Mouse (Mus musculus) liver, postnatal 0 days (tissue): ENCODE data around the gene Fxyd7. TPM values are rescaled to one million over a fixed set of nuclear protein-coding genes. Genes with fewer than 3 reads are reported as not detected.

Experiments used
- ATAC-seq: fragments of 200-750 bp; cut with Nextera tagmentation; 2 replicates; pipeline ENCODE4 v1.8.0; 2017; ENCODE audit warnings: mild to moderate bottlenecking, moderate library complexity
- DNase-seq: peaks from one replicate; pipeline ENCODE4 v3.0.0-alpha.2; 2016
- H3K27ac ChIP-seq: fragments of 300-500 bp; sonication (generic); 2 replicates; pipeline ENCODE4 v1.5.1; 2014; ENCODE audit warnings: antibody characterized with exemption, moderate library complexity, mild to moderate bottlenecking, low read depth
- H3K27me3 ChIP-seq: fragments of 300-500 bp; sonication (generic); 2 replicates; pipeline ENCODE4 v1.6.1; 2014; ENCODE audit warnings: low read length, control low read depth, mixed read lengths; ENCODE audit not compliant: insufficient read depth
- H3K36me3 ChIP-seq: fragments of 300-500 bp; sonication (generic); replicated peaks from 2 replicates; pipeline ENCODE4 v1.6.1; 2014; ENCODE audit warnings: mild to moderate bottlenecking, control low read depth, low read length, moderate library complexity, mixed read lengths; ENCODE audit not compliant: insufficient read depth
- H3K4me1 ChIP-seq: fragments of 300-500 bp; sonication (generic); 2 replicates; pipeline ENCODE4 v1.6.1; 2014; ENCODE audit warnings: antibody characterized with exemption, mild to moderate bottlenecking, control low read depth; ENCODE audit not compliant: insufficient read depth
- H3K4me2 ChIP-seq: fragments of 300-500 bp; sonication (generic); 2 replicates; pipeline ENCODE4 v1.6.1; 2014; ENCODE audit warnings: low read depth, mild to moderate bottlenecking, low read length, moderate library complexity, mixed read lengths
- H3K4me3 ChIP-seq: fragments of 300-500 bp; sonication (generic); 2 replicates; pipeline ENCODE4 v1.5.1; 2014; ENCODE audit warnings: low read depth, low read length
- H3K9ac ChIP-seq: fragments of 300-500 bp; sonication (generic); replicated peaks from 2 replicates; pipeline ENCODE4 v1.6.1; 2014; ENCODE audit warnings: mild to moderate bottlenecking, moderate library complexity
- H3K9me3 ChIP-seq: fragments of 300-500 bp; sonication (generic); 2 replicates; pipeline ENCODE4 v1.6.1; 2016; ENCODE audit warnings: mild to moderate bottlenecking, control low read depth, low read length, mixed read lengths
- CTCF ChIP-seq: sonication (generic); IDR thresholded peaks from 2 replicates; pipeline ENCODE4 v1.5.1; 2016; ENCODE audit warnings: antibody characterized with exemption, low read depth
- EP300 ChIP-seq: IDR thresholded peaks from 2 replicates; pipeline ENCODE4 v1.6.1; 2016; ENCODE audit warnings: antibody characterized with exemption, low read depth, mild to moderate bottlenecking
- WGBS: fragments of 180-500 bp; shearing (Covaris S2); extraction: QIAGEN DNeasy Blood & Tissue Kit; methylation state at CpG from one replicate; pipeline ENCODE4 v1.1.7; 2014; ENCODE audit not compliant: insufficient replicate concordance; 5-methylcytosine and 5-hydroxymethylcytosine counted together
- polyA plus RNA-seq: library from polyadenylated mRNA; unstranded; fragments of >200 nt; fragmentation: Nextera tagmentation; extraction: Ambion mirVana; gene quantifications from 2 replicates; pipeline ENCODE4 v1.2.1, GENCODE M21; 2015

Fxyd7 gene
- 0.16 TPM in 1 of 2 replicates, not detected in the other for polyA plus RNA-seq

GRCm38 (mm10) chr7:31051321-31052021 lies at the start of gene Fxyd7:
Fxyd7 (minus strand) TSS chr7:31051467.
- H3K4me2 ChIP-seq: 0 out of 2 replicates have a peak within 1 kb of the TSS, but pooled peaks have one; percentile 9
- H3K27ac ChIP-seq: no peak within 1 kb of the TSS
- no peaks in the 10 kb centered on the region for H3K36me3 ChIP-seq
- TF ChIP-seq EP300 (no peak), CTCF (no peak; the same call in 1 of the 2 replicates)
- WGBS: 12% methylated on average over 20 of the region's 28 CpGs
- no peak for ATAC-seq
- no peak for DNase-seq
- no peaks in the 10 kb centered on the region for H3K9me3 ChIP-seq
- H3K4me3 ChIP-seq: no peak within 1 kb of the TSS
- H3K4me1 ChIP-seq: peaks cover 9% of the 10 kb centered on the region
- no peak within 1 kb of the TSS for H3K9ac ChIP-seq
- peaks cover 43% of the 10 kb centered on the region for H3K27me3 ChIP-seq

GRCm38 (mm10) chr7:31100786-31101185 lies 49.5 kb upstream of the Fxyd7 start:
- Histone ChIP-seq H3K4me2 (no peak overlapping the region), H3K27ac (no peak overlapping the region), H3K36me3 (peaks cover 3% of the 10 kb centered on the region; the same call in 1 of the 2 replicates), H3K4me1 (0 out of 2 replicates have a peak, but pooled peaks cover 2% of the 10 kb centered on the region), H3K4me3 (no peak overlapping the region), H3K9ac (no peak overlapping the region), H3K27me3 (no peaks in the 10 kb centered on the region), H3K9me3 (no peaks in the 10 kb centered on the region)
- WGBS: 64% methylated on average over 14 of the region's 14 CpGs
- TF ChIP-seq CTCF (no peak), EP300 (no peak)
- DNase-seq: no peak
- ATAC-seq: no peak

DNA sequence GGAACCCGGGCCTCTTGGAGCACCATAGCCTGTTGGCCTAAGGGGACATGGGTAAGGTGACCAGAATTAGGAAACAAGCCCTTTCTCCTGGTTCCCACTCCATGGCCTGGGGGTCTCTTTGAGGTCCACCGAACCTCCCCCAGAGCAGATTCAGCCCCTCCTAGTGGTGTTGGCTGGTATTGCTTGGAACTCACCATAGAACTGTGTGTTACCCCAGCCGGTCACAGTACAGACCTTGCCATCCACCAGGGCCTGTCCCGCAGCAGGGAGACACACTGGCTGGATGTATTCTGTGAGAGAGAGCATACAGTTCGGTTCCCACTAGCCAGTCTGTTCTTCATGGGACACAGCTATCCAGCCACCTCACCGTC lies 48.3 kb upstream of the Fxyd7 start:
- WGBS: 81% methylated on average over 6 of the region's 6 CpGs
- Histone ChIP-seq H3K27ac (no peak overlapping the region), H3K9ac (no peak overlapping the region), H3K4me2 (no peak overlapping the region), H3K27me3 (no peaks in the 10 kb centered on the region), H3K9me3 (no peaks in the 10 kb centered on the region), H3K36me3 (0 out of 2 replicates have a peak, but pooled peaks cover 3% of the 10 kb centered on the region), H3K4me1 (0 out of 2 replicates have a peak, but pooled peaks cover 2% of the 10 kb centered on the region), H3K4me3 (no peak overlapping the region)
- ATAC-seq (no peak), DNase-seq (no peak)
- TF ChIP-seq CTCF (peak; percentile 37), EP300 (no peak)

GRCm38 (mm10) chr7:31098697-31099611 lies 47.7 kb upstream of the Fxyd7 start:
- ATAC-seq (peak; percentile 14; the same call in 1 of the 2 replicates), DNase-seq (peak; percentile 41)
- no peak for TF ChIP-seq EP300
- peak; percentile 16; the same call in 1 of the 2 replicates for TF ChIP-seq CTCF
- 75% methylated on average over 22 of the region's 22 CpGs for WGBS
- H3K9ac ChIP-seq: no peak overlapping the region
- H3K27me3 ChIP-seq: no peaks in the 10 kb centered on the region
- H3K4me3 ChIP-seq: no peak overlapping the region
- 0 out of 2 replicates have a peak, but pooled peaks cover 3% of the 10 kb centered on the region for H3K36me3 ChIP-seq
- no peak overlapping the region for H3K27ac ChIP-seq
- H3K4me1 ChIP-seq: 0 out of 2 replicates have a peak, but pooled peaks cover 2% of the 10 kb centered on the region
- no peaks in the 10 kb centered on the region for H3K9me3 ChIP-seq
- H3K4me2 ChIP-seq: no peak overlapping the region

- Histone ChIP-seq H3K27me3 (no peaks in the 10 kb centered on the region), H3K4me3 (no peak overlapping the region), H3K4me1 (0 out of 2 replicates have a peak, but pooled peaks cover 2% of the 10 kb centered on the region), H3K36me3 (0 out of 2 replicates have a peak, but pooled peaks cover 3% of the 10 kb centered on the region), H3K9ac (no peak overlapping the region), H3K27ac (no peak overlapping the region), H3K9me3 (no peaks in the 10 kb centered on the region), H3K4me2 (peak overlapping the region; percentile 51)
- DNase-seq (peak; percentile 87), ATAC-seq (peak; percentile 86)
- TF ChIP-seq CTCF: peak; percentile 94
- TF ChIP-seq EP300: no peak
- WGBS: 39% methylated on average over 16 of the region's 20 CpGs
These were observed 46.4 kb upstream of the Fxyd7 start for GRCm38 (mm10) chr7:31097583-31098248.
